Mouse (Mus musculus): ENCODE measurements around the gene Kctd21.

The Kctd21 gene

GRCm38 (mm10) chr7:97348318-97348717 lies 16.2 kb downstream of the Kctd21 start:
- in situ Hi-C loops (cut with MboI, MseI): no loop called here

GRCm38 (mm10) chr7:97348836-97349235 lies 16.7 kb downstream of the Kctd21 start:
- in situ Hi-C loops (cut with MboI, MseI): no loop called here

- in situ Hi-C loops (cut with MboI, MseI): no loop called here
These were observed 17.3 kb downstream of the Kctd21 start for GRCm38 (mm10) chr7:97349438-97349837.

GRCm38 (mm10) chr7:97350891-97351290 lies 18.8 kb downstream of the Kctd21 start:
- in situ Hi-C loops (cut with MboI, MseI): no loop called here

GRCm38 (mm10) chr7:97351792-97352513 lies 19.8 kb downstream of the Kctd21 start:
- in situ Hi-C loops (cut with MboI, MseI): no loop called here

- in situ Hi-C loops (cut with MboI, MseI): no loop called here
These were observed 21.2 kb downstream of the Kctd21 start for GRCm38 (mm10) chr7:97353356-97353755.

- in situ Hi-C loops (cut with MboI, MseI): no loop called here
These were observed 23.1 kb downstream of the Kctd21 start for GRCm38 (mm10) chr7:97355068-97355841.

- in situ Hi-C loops (cut with MboI, MseI): no loop called here
These were observed 24.1 kb downstream of the Kctd21 start for GRCm38 (mm10) chr7:97356253-97356652.

- in situ Hi-C loops (cut with MboI, MseI): no loop called here
These were observed 24.7 kb downstream of the Kctd21 start for GRCm38 (mm10) chr7:97356875-97357276.

GRCm38 (mm10) chr7:97357840-97358239 lies 25.7 kb downstream of the Kctd21 start:
- in situ Hi-C loops (cut with MboI, MseI): no loop called here

- in situ Hi-C loops (cut with MboI, MseI): no loop called here
These were observed 26.2 kb downstream of the Kctd21 start for GRCm38 (mm10) chr7:97358347-97358746.

GRCm38 (mm10) chr7:97360166-97360565 lies 28.0 kb downstream of the Kctd21 start:
- in situ Hi-C loops (cut with MboI, MseI): no loop called here

- in situ Hi-C loops (cut with MboI, MseI): no loop called here
These were observed 28.8 kb downstream of the Kctd21 start for GRCm38 (mm10) chr7:97360955-97361354.

- in situ Hi-C loops (cut with MboI, MseI): no loop called here
These were observed 29.3 kb downstream of the Kctd21 start for GRCm38 (mm10) chr7:97361467-97361866.

GRCm38 (mm10) chr7:97365887-97366286 lies 33.8 kb downstream of the Kctd21 start:
- in situ Hi-C loops (cut with MboI, MseI): no loop called here

- in situ Hi-C loops (cut with MboI, MseI): no loop called here
These were observed 43.0 kb downstream of the Kctd21 start for GRCm38 (mm10) chr7:97375101-97375500.

GRCm38 (mm10) chr7:97375906-97376305 lies 43.8 kb downstream of the Kctd21 start:
- in situ Hi-C loops (cut with MboI, MseI): no loop called here

GRCm38 (mm10) chr7:97379304-97379703 lies 47.2 kb downstream of the Kctd21 start:
- in situ Hi-C loops (cut with MboI, MseI): no loop called here

- in situ Hi-C loops (cut with MboI, MseI): no loop called here
These were observed 48.5 kb downstream of the Kctd21 start for GRCm38 (mm10) chr7:97380500-97381123.

GRCm38 (mm10) chr7:97382661-97383060 lies 50.5 kb downstream of the Kctd21 start:
- in situ Hi-C loops (cut with MboI, MseI): no loop called here

GRCm38 (mm10) chr7:97383496-97384132 lies 51.5 kb downstream of the Kctd21 start:
- in situ Hi-C loops (cut with MboI, MseI): no loop called here

Data from regulatory T cell (primary cell).